Mouse (Mus musculus) heart, adult 2 months (tissue): ENCODE data around the gene Hyal6. TPM values are rescaled to one million over a fixed set of nuclear protein-coding genes. Genes with fewer than 3 reads are reported as not detected.

ENCODE experiments used
- DNase-seq, 2 experiments: peaks; one replicate each; pipeline ENCODE4 v3.0.0; 2021
- H3K27ac ChIP-seq: fragments of 200-600 bp; 2 replicates; pipeline ENCODE4 v1.8.1; 2022
- H3K27me3 ChIP-seq: fragments of 200-500 bp; 2 replicates; pipeline ENCODE4 v1.6.1; 2012; ENCODE audit warnings: mild to moderate bottlenecking, low read length, inconsistent platforms, mixed read lengths; ENCODE audit not compliant: control insufficient read depth, insufficient read depth
- H3K36me3 ChIP-seq: fragments of 200-500 bp; 2 replicates; pipeline ENCODE4 v1.6.1; 2012; ENCODE audit warnings: low read length, inconsistent platforms; ENCODE audit not compliant: control insufficient read depth, insufficient read depth
- H3K4me1 ChIP-seq: fragments of 200-500 bp; 2 replicates; pipeline ENCODE4 v1.6.1; 2011; ENCODE audit warnings: low read length; ENCODE audit not compliant: control insufficient read depth, insufficient read depth
- H3K4me3 ChIP-seq: fragments of 200-600 bp; 2 replicates; pipeline ENCODE4 v1.8.1; 2022
- H3K79me2 ChIP-seq: fragments of 200-500 bp; replicated peaks from 2 replicates; pipeline ENCODE4 v1.6.1; 2012; ENCODE audit warnings: mild to moderate bottlenecking, inconsistent platforms, low read length, moderate library complexity, mixed read lengths; ENCODE audit not compliant: control insufficient read depth, insufficient read depth
- H3K9ac ChIP-seq: fragments of 200-500 bp; 2 replicates; pipeline ENCODE4 v1.6.1; 2012; ENCODE audit warnings: low read depth, mild to moderate bottlenecking, control low read depth, inconsistent platforms, low read length, mixed read lengths
- CTCF ChIP-seq: fragments of 200-600 bp; IDR thresholded peaks from 2 replicates; pipeline ENCODE4 v1.8.1; 2022; ENCODE audit warnings: antibody characterized with exemption, mild to moderate bottlenecking, moderate library complexity
- EP300 ChIP-seq: fragments of 200-500 bp; IDR thresholded peaks from 2 replicates; pipeline ENCODE4 v1.6.1; 2011; ENCODE audit warnings: low read depth, low read length, control low read depth; ENCODE audit not compliant: insufficient read depth
- POLR2A ChIP-seq: fragments of 200-500 bp; IDR thresholded peaks from 2 replicates; pipeline ENCODE4 v1.6.1; 2011; ENCODE audit warnings: mild to moderate bottlenecking, low read depth, low read length, control low read depth; ENCODE audit not compliant: insufficient read depth
- WGBS: fragments of 180-500 bp; shearing (Covaris S2); methylation state at CpG from one replicate; pipeline ENCODE4 v1.1.7; 2018; 5-methylcytosine and 5-hydroxymethylcytosine counted together
- intact Hi-C: fragments of 180-260 bp; cut with DNase I; formaldehyde crosslinking; loops from one replicate; pipeline ENCODE4 v1.15.1; 2025
- long read RNA-seq: library from polyadenylated mRNA; stranded (forward); transcript quantifications from one replicate; pipeline ENCODE4 v2.0.0, GENCODE M21; 2021
- polyA plus RNA-seq: library from polyadenylated mRNA; depleted of rRNA; stranded (reverse); fragments of >200 nt; gene quantifications from 2 replicates; pipeline ENCODE4 v1.2.3, GENCODE M21; 2012; rRNA removed
- total RNA-seq, 2 experiments: library from RNA; stranded (reverse); gene quantifications; 2 replicates each; pipeline ENCODE4 v1.2.3; 2021

Hyal6 gene
- not detected for total RNA-seq
- polyA plus RNA-seq, result not detected in 2 replicates
- long read RNA-seq, result 0 reads

- Histone ChIP-seq H3K9ac (no peak within 1 kb of the TSS), H3K4me1 (no peaks in the 10 kb centered on the region), H3K27me3 (no peaks in the 10 kb centered on the region), H3K4me3 (no peak within 1 kb of the TSS), H3K36me3 (no peaks in the 10 kb centered on the region), H3K27ac (no peak within 1 kb of the TSS), H3K79me2 (no peaks in the 10 kb centered on the region)
- 69% methylated on average over 3 of the region's 3 CpGs for WGBS
- DNase-seq, result no peak
- intact Hi-C loops, result no loop called here
- TF ChIP-seq EP300 (no peak), POLR2A (no peak), CTCF (no peak)
These were observed at the start of gene Hyal6 for GRCm38 (mm10) chr6:24732945-24733344. Gene Hyal6 (plus strand): TSS chr6:24733245.

- 48% methylated on average over 1 of the region's 1 CpGs for WGBS
- no peaks in the 10 kb centered on the region for H3K4me1 ChIP-seq
- no peak overlapping the region for H3K4me3 ChIP-seq
- no peak overlapping the region for H3K9ac ChIP-seq
- no peak for DNase-seq
- no peaks in the 10 kb centered on the region for H3K36me3 ChIP-seq
- no peaks in the 10 kb centered on the region for H3K27me3 ChIP-seq
- TF ChIP-seq CTCF (no peak), POLR2A (no peak), EP300 (no peak)
- H3K79me2 ChIP-seq, result no peaks in the 10 kb centered on the region
- intact Hi-C loops, result no loop called here
- H3K27ac ChIP-seq, result no peak overlapping the region
These were observed 45.2 kb upstream of the Hyal6 start for GRCm38 (mm10) chr6:24687871-24688270.

- Histone ChIP-seq H3K27ac (no peak overlapping the region), H3K9ac (no peak overlapping the region), H3K4me3 (no peak overlapping the region), H3K79me2 (no peaks in the 10 kb centered on the region), H3K36me3 (no peaks in the 10 kb centered on the region), H3K27me3 (no peaks in the 10 kb centered on the region), H3K4me1 (no peaks in the 10 kb centered on the region)
- intact Hi-C loops, result no loop called here
- 78% methylated on average over 11 of the region's 11 CpGs for WGBS
- TF ChIP-seq POLR2A (no peak), CTCF (no peak), EP300 (no peak)
- DNase-seq, result no peak
These were observed 38.3 kb upstream of the Hyal6 start for GRCm38 (mm10) chr6:24694455-24695410.

GRCm38 (mm10) chr6:24696117-24696516 lies 36.9 kb upstream of the Hyal6 start:
- TF ChIP-seq CTCF (no peak), POLR2A (no peak), EP300 (no peak)
- Histone ChIP-seq H3K9ac (no peak overlapping the region), H3K27me3 (no peaks in the 10 kb centered on the region), H3K4me1 (no peaks in the 10 kb centered on the region), H3K4me3 (no peak overlapping the region), H3K27ac (no peak overlapping the region), H3K36me3 (no peaks in the 10 kb centered on the region), H3K79me2 (no peaks in the 10 kb centered on the region)
- intact Hi-C loops, result no loop called here
- DNase-seq, result no peak
- WGBS, result 72% methylated on average over 4 of the region's 4 CpGs

GRCm38 (mm10) chr6:24697216-24697615 lies 35.8 kb upstream of the Hyal6 start:
- DNase-seq, result no peak
- no peaks in the 10 kb centered on the region for H3K4me1 ChIP-seq
- H3K27ac ChIP-seq, result no peak overlapping the region
- no peaks in the 10 kb centered on the region for H3K79me2 ChIP-seq
- WGBS, result 80% methylated on average over 5 of the region's 5 CpGs
- H3K36me3 ChIP-seq, result no peaks in the 10 kb centered on the region
- H3K27me3 ChIP-seq, result no peaks in the 10 kb centered on the region
- H3K9ac ChIP-seq, result no peak overlapping the region
- no peak overlapping the region for H3K4me3 ChIP-seq
- intact Hi-C loops, result no loop called here
- no peak for TF ChIP-seq POLR2A
- no peak for TF ChIP-seq EP300
- no peak for TF ChIP-seq CTCF

- Histone ChIP-seq H3K9ac (no peak overlapping the region), H3K27me3 (no peaks in the 10 kb centered on the region), H3K4me3 (no peak overlapping the region), H3K36me3 (no peaks in the 10 kb centered on the region), H3K79me2 (no peaks in the 10 kb centered on the region), H3K4me1 (no peaks in the 10 kb centered on the region), H3K27ac (no peak overlapping the region)
- DNase-seq, result no peak
- WGBS, result 73% methylated on average over 5 of the region's 5 CpGs
- TF ChIP-seq EP300, result no peak
- intact Hi-C loops, result no loop called here
These were observed 26.0 kb upstream of the Hyal6 start for GRCm38 (mm10) chr6:24707090-24707489.
